Mouse (Mus musculus): ENCODE measurements around the gene Pum1. TPM values are rescaled to one million over a fixed set of nuclear protein-coding genes. Genes with fewer than 3 reads are reported as not detected.
"Not testable (repeated sequence)": the region's sequence is repeated elsewhere in the genome, so short reads cannot be mapped to it uniquely, and the experiment has no call there.

Pum1 gene
- polyA plus RNA-seq, 1 experiment from 2014 or later: 103 TPM

DNA sequence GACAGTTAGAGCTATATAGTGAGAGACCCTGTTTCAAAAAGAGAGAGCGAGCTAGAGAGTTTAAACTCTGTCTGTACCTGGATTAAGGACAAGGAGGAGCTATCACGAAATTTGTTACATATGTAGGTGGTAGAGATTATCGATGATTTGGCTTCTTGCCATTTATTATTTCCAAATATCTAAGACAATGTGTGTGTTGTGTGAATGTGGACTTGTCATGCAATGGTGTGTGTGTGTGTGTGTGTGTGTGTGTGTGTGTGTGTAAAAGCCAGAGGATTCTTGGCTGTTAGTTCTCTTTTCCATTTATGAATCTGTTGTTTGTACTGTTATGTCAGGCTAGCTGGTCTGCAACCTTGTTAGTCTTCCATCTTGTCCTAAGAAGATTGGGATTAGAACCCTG lies 15.0 kb downstream of the Pum1 start:
- Histone ChIP-seq H3K27ac (ENCODE audit: low read depth, low read length) (no peak overlapping the region), H3K36me3 (ENCODE audit: control insufficient read depth, insufficient read depth, low read length) (peaks cover 9% of the 10 kb centered on the region), H3K9me3 (ENCODE audit: control insufficient read depth, low read length) (no peaks in the 10 kb centered on the region), H3K9ac (ENCODE audit: low read length) (no peak overlapping the region), H3K27me3 (ENCODE audit: control insufficient read depth, insufficient read depth, low read length) (no peaks in the 10 kb centered on the region), H3K4me3 (ENCODE audit: low read depth, low read length) (no peak overlapping the region), H3K4me1 (ENCODE audit: control insufficient read depth, insufficient read depth, low read length) (no peaks in the 10 kb centered on the region), H3K4me2 (no peak overlapping the region)
- DNase-seq (ENCODE audit: low spot score, missing footprints): no peak
- ATAC-seq (ENCODE audit: low FRiP score): no peak
- 96% methylated on average over 3 of the region's 3 CpGs for WGBS

DNA sequence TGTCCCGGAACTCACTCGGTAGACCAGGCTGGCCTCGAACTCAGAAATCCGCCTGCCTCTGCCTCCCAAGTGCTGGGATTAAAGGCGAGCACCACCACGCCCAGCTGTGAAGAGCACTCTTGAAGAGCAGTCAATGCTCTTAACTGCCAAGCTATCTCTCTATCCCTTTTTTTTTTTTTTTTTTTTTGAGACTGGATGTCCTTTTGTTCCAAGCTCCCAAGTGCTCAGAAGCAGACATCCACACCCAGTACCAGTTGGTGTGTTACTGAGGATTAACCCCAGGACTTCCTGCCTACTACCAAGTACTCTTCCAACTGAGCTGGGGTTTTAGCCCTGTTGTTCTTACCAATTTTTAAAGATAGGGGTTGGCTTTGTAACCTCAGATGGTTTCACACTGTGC lies 17.6 kb downstream of the Pum1 start:
- no peaks in the 10 kb centered on the region for H3K27me3 ChIP-seq (ENCODE audit: control insufficient read depth, insufficient read depth, low read length)
- H3K36me3 ChIP-seq (ENCODE audit: control insufficient read depth, insufficient read depth, low read length): peaks cover 6% of the 10 kb centered on the region
- DNase-seq (ENCODE audit: low spot score, missing footprints) (no peak), ATAC-seq (ENCODE audit: low FRiP score) (no peak)
- H3K9me3 ChIP-seq (ENCODE audit: control insufficient read depth, low read length): no peaks in the 10 kb centered on the region
- H3K9ac ChIP-seq (ENCODE audit: low read length): no peak overlapping the region
- H3K4me1 ChIP-seq (ENCODE audit: control insufficient read depth, insufficient read depth, low read length): no peaks in the 10 kb centered on the region
- WGBS: 98% methylated on average over 6 of the region's 6 CpGs
- no peak overlapping the region for H3K4me3 ChIP-seq (ENCODE audit: low read depth, low read length)
- H3K27ac ChIP-seq (ENCODE audit: low read depth, low read length): no peak overlapping the region
- no peak overlapping the region for H3K4me2 ChIP-seq

DNA sequence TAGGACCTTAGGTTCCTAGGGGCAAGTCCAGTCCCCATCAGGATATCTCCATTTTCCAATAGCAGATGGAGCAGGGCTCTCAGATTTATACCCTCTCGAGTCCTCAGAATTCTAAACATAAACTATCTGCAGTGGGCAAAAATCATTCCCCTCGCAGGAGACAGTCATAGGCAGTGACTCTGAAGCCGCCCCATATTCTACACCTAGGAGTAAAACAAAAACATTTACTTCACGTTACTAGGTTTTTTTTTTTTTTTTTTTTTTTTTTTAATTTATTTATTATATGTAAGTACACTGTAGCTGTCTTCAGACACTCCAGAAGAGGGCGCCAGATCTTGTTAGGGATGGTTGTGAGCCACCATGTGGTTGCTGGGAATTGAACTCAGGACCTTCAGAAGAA lies 19.9 kb downstream of the Pum1 start:
- not testable (repeated sequence) for ATAC-seq (ENCODE audit: low FRiP score); H3K27me3 ChIP-seq (ENCODE audit: control insufficient read depth, insufficient read depth, low read length); H3K9ac ChIP-seq (ENCODE audit: low read length); H3K4me3 ChIP-seq (ENCODE audit: low read depth, low read length); H3K4me2 ChIP-seq; DNase-seq (ENCODE audit: low spot score, missing footprints); H3K4me1 ChIP-seq (ENCODE audit: control insufficient read depth, insufficient read depth, low read length); H3K27ac ChIP-seq (ENCODE audit: low read depth, low read length); H3K9me3 ChIP-seq (ENCODE audit: control insufficient read depth, low read length); H3K36me3 ChIP-seq (ENCODE audit: control insufficient read depth, insufficient read depth, low read length)
- WGBS: over 99% methylated on average over 4 of the region's 5 CpGs

DNA sequence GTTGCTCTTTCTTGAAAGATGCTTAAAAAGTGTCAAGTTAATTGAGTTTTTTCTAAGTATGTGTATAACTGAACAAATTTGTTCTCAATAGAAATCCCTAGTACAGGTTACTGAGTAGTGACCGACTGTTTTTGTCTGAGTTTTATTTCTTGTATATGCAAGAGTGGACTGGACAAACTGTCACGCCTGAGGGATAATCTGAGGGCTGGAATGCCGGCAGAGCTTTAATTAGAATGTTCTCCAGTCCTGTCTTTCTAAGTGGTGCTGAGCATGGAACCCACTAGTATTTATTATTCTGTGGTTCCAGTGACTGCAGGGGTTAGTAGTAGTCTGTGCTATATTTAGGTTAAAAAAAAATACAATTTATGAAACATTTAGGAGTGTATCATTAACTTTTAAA lies 30.8 kb downstream of the Pum1 start:
- WGBS: 73% methylated on average over 3 of the region's 3 CpGs
- Histone ChIP-seq H3K9ac (ENCODE audit: low read length) (no peak overlapping the region), H3K27me3 (ENCODE audit: control insufficient read depth, insufficient read depth, low read length) (no peaks in the 10 kb centered on the region), H3K4me3 (ENCODE audit: low read depth, low read length) (no peak overlapping the region), H3K4me2 (no peak overlapping the region), H3K9me3 (ENCODE audit: control insufficient read depth, low read length) (no peaks in the 10 kb centered on the region), H3K27ac (ENCODE audit: low read depth, low read length) (no peak overlapping the region), H3K36me3 (ENCODE audit: control insufficient read depth, insufficient read depth, low read length) (peaks cover 8% of the 10 kb centered on the region), H3K4me1 (ENCODE audit: control insufficient read depth, insufficient read depth, low read length) (no peaks in the 10 kb centered on the region)
- ATAC-seq (ENCODE audit: low FRiP score) (no peak), DNase-seq (ENCODE audit: low spot score, missing footprints) (no peak)

DNA sequence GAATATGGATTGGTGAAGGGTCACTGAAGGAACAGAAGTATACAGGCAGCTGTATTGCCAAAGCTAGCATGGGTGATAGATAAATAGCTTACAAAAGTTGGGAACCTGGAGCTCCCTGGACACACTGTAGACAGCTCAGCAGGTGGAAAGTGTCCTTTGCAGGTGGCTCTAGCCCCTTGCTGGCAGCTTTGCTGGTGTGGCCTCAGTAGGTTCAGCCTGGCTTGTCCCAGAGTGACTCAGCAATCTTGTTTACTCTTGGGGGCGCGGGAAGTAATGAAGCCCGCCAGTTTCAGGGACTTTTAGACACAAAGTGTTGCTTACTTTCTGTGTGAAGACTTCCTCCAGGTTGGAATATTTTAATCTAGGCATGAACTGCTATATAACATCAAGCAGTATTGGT lies 31.9 kb downstream of the Pum1 start:
- no peak overlapping the region for H3K9ac ChIP-seq (ENCODE audit: low read length)
- H3K27me3 ChIP-seq (ENCODE audit: control insufficient read depth, insufficient read depth, low read length): no peaks in the 10 kb centered on the region
- no peaks in the 10 kb centered on the region for H3K9me3 ChIP-seq (ENCODE audit: control insufficient read depth, low read length)
- H3K4me3 ChIP-seq (ENCODE audit: low read depth, low read length): no peak overlapping the region
- ATAC-seq (ENCODE audit: low FRiP score) (no peak), DNase-seq (ENCODE audit: low spot score, missing footprints) (no peak)
- H3K36me3 ChIP-seq (ENCODE audit: control insufficient read depth, insufficient read depth, low read length): peaks cover 8% of the 10 kb centered on the region
- H3K4me1 ChIP-seq (ENCODE audit: control insufficient read depth, insufficient read depth, low read length): no peaks in the 10 kb centered on the region
- no peak overlapping the region for H3K4me2 ChIP-seq
- no peak overlapping the region for H3K27ac ChIP-seq (ENCODE audit: low read depth, low read length)
- WGBS: 96% methylated on average over 3 of the region's 3 CpGs

DNA sequence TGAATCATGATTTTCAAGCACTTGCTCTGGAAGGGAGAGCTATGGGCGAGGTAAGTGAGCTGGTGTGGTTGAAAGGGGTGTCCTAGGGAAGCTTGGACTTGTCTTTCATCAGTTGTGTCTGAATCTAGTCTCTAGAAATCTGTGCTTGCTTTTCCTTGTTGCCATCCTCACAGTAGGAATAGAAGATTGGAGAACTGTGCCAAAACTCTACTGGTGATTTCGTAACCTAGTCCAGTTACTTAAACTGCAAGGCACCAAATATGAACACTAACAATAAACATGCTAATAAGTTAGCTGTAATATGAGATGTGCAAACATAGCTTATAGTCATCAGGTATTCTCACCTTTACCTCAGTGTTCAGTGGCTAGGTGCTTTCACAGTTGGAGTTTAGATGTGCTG lies 37.9 kb downstream of the Pum1 start:
- H3K9me3 ChIP-seq (ENCODE audit: control insufficient read depth, low read length): no peaks in the 10 kb centered on the region
- DNase-seq (ENCODE audit: low spot score, missing footprints) (no peak), ATAC-seq (ENCODE audit: low FRiP score) (no peak)
- H3K4me2 ChIP-seq: no peak overlapping the region
- peaks cover 6% of the 10 kb centered on the region; the same call in 1 of the 2 replicates for H3K36me3 ChIP-seq (ENCODE audit: control insufficient read depth, insufficient read depth, low read length)
- H3K9ac ChIP-seq (ENCODE audit: low read length): no peak overlapping the region
- no peak overlapping the region for H3K4me3 ChIP-seq (ENCODE audit: low read depth, low read length)
- H3K27me3 ChIP-seq (ENCODE audit: control insufficient read depth, insufficient read depth, low read length): no peaks in the 10 kb centered on the region
- no peaks in the 10 kb centered on the region for H3K4me1 ChIP-seq (ENCODE audit: control insufficient read depth, insufficient read depth, low read length)
- WGBS: 96% methylated on average over 2 of the region's 2 CpGs
- no peak overlapping the region for H3K27ac ChIP-seq (ENCODE audit: low read depth, low read length)

DNA sequence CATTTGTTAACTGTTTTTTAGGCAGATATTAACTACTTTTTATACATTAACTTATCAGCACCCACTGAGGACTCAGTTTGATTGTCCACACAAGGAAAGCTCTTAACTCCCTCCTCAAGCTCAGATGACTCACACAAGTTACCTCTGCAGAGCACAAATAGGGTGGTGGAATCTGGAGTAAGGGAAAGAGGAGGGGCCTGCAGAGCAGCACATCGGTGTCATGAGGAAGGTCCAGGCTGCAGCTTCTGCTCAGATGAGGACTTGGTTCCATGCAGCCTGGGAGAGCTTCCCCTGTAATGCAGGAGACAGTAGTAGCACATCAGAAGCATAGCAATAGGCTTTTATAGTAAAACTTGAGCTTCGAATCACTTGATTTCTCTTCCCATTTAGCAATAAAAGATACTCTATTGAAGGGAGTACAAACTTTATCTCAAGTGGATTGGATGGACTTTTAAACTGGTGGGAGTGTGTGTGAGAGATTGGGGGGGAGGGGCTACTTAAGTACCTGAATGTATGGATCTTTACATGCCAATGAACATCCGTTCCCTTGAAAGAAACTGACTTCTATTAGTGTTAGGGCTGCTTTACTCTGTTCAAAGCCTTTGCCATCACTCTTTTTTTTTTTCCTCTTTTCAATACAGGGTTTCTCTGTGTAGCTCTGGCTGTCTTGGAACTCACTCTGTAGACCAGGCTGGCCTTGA lies 39.9 kb downstream of the Pum1 start:
- no peak overlapping the region for H3K4me3 ChIP-seq (ENCODE audit: low read depth, low read length)
- H3K27me3 ChIP-seq (ENCODE audit: control insufficient read depth, insufficient read depth, low read length): no peaks in the 10 kb centered on the region
- no peak for DNase-seq (ENCODE audit: low spot score, missing footprints)
- no peak overlapping the region for H3K4me2 ChIP-seq
- no peaks in the 10 kb centered on the region for H3K9me3 ChIP-seq (ENCODE audit: control insufficient read depth, low read length)
- ATAC-seq (ENCODE audit: low FRiP score): no peak
- no peak overlapping the region for H3K27ac ChIP-seq (ENCODE audit: low read depth, low read length)
- WGBS: 94% methylated on average over 3 of the region's 3 CpGs
- no peaks in the 10 kb centered on the region for H3K4me1 ChIP-seq (ENCODE audit: control insufficient read depth, insufficient read depth, low read length)
- no peak overlapping the region for H3K9ac ChIP-seq (ENCODE audit: low read length)
- peaks cover 6% of the 10 kb centered on the region; the same call in 1 of the 2 replicates for H3K36me3 ChIP-seq (ENCODE audit: control insufficient read depth, insufficient read depth, low read length)

DNA sequence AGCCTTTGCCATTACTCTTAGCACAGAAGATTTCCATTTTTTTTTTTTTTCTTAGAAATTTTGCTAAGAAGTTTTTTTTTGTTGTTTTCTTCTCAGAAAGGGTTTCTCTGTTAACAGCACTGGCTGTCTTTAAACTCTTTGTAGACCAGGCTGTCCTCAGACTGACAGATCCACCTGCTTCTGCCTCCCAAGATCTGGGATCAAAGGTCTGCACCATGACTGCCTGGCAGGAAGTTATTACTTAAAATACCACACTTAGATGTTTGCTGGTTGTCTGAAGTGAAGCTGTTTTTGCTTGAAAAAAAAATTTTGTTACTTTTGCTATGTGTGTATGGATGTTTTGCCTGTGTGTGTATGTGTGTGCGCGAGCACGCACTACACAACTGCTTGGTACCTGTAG lies 40.5 kb downstream of the Pum1 start:
- Histone ChIP-seq H3K4me3 (ENCODE audit: low read depth, low read length) (no peak overlapping the region), H3K27me3 (ENCODE audit: control insufficient read depth, insufficient read depth, low read length) (no peaks in the 10 kb centered on the region), H3K36me3 (ENCODE audit: control insufficient read depth, insufficient read depth, low read length) (peaks cover 6% of the 10 kb centered on the region; the same call in 1 of the 2 replicates), H3K4me2 (no peak overlapping the region), H3K9ac (ENCODE audit: low read length) (no peak overlapping the region), H3K27ac (ENCODE audit: low read depth, low read length) (no peak overlapping the region), H3K9me3 (ENCODE audit: control insufficient read depth, low read length) (no peaks in the 10 kb centered on the region), H3K4me1 (ENCODE audit: control insufficient read depth, insufficient read depth, low read length) (no peaks in the 10 kb centered on the region)
- DNase-seq (ENCODE audit: low spot score, missing footprints): no peak
- 95% methylated on average over 3 of the region's 3 CpGs for WGBS
- ATAC-seq (ENCODE audit: low FRiP score): no peak

DNA sequence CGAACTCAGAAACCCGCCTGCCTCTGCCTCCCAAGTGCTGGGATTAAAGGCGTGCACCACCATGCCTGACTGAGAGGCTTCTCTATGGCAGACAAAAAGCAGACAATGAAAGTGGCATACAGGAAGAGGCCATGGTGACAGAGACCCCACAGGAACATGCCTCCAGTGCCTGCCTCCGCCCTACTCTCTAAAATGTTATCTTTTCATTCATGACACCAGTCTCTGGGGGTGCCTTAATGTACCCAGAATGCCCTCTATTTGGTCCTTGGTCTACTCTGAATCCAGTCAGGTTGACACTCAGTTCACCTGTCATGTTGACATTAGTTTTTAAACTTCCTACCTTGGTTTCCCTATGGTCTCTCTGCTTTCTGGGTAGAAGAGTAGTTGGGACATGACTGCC lies 41.5 kb downstream of the Pum1 start:
- Histone ChIP-seq H3K36me3 (ENCODE audit: control insufficient read depth, insufficient read depth, low read length) (peaks cover 6% of the 10 kb centered on the region; the same call in 1 of the 2 replicates), H3K27ac (ENCODE audit: low read depth, low read length) (no peak overlapping the region), H3K9ac (ENCODE audit: low read length) (no peak overlapping the region), H3K4me3 (ENCODE audit: low read depth, low read length) (no peak overlapping the region), H3K9me3 (ENCODE audit: control insufficient read depth, low read length) (no peaks in the 10 kb centered on the region), H3K27me3 (ENCODE audit: control insufficient read depth, insufficient read depth, low read length) (no peaks in the 10 kb centered on the region), H3K4me1 (ENCODE audit: control insufficient read depth, insufficient read depth, low read length) (no peaks in the 10 kb centered on the region), H3K4me2 (no peak overlapping the region)
- DNase-seq (ENCODE audit: low spot score, missing footprints): no peak
- no peak for ATAC-seq (ENCODE audit: low FRiP score)
- WGBS: 96% methylated on average over 4 of the region's 4 CpGs

Measured in midbrain, embryonic 11.5 days (tissue).